Mouse (Mus musculus): ENCODE results near the gene Gm29276. TPM values are rescaled to one million over a fixed set of nuclear protein-coding genes. Genes with fewer than 3 reads are reported as not detected.

Gm29276 gene
- polyA plus RNA-seq (2014; fragmentation: Illumina TruSeq; extraction: RNeasy Lipid Tissue Mini Kit (QIAGEN cat#74804); ENCODE audit: low read depth, low replicate concordance) = not detected

DNA sequence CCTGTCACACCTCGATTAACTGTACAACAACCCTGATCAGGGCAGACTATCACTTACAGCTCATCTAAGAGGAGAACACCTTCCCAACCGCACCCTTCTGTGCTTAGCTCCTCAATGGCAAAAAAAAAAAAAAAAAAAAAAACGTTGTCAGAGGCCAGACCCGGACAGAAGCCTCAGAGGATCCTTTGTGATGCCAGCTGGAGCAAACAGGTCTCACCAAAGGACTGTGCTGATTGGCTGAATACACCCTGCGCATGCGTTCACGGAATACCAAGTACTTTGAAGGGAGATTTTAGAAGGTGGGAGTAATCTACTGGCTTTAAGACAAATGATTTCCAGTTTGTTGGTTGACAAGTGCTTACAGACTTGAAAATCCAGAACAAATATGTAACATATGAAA lies at the start of gene Gm29276:
TSS of gene Gm29276 (minus strand) at position 101 of the 400 bp plus-strand sequence.

Data from kidney, adult 10 weeks (tissue).